Mouse (Mus musculus) hindbrain, embryonic 14.5 days (tissue): ENCODE results near the gene Gpr162. TPM values are rescaled to one million over a fixed set of nuclear protein-coding genes. Genes with fewer than 3 reads are reported as not detected.

Experiments used
- ATAC-seq: fragments of 200-750 bp; cut with Nextera tagmentation; 2 replicates; pipeline ENCODE4 v1.8.0; 2017; ENCODE audit warnings: moderate number of reproducible peaks, mild to moderate bottlenecking, moderate TSS enrichment, moderate library complexity; ENCODE audit not compliant: low FRiP score
- DNase-seq: peaks from one replicate; pipeline ENCODE4 v3.0.0-alpha.2; 2015; ENCODE audit warnings: low spot score
- H3K27ac ChIP-seq: fragments of 300-500 bp; sonication (generic); 2 replicates; pipeline ENCODE4 v1.5.1; 2014; ENCODE audit warnings: mild to moderate bottlenecking, moderate library complexity
- H3K27me3 ChIP-seq: fragments of 300-500 bp; sonication (generic); 2 replicates; pipeline ENCODE4 v1.6.1; 2014; ENCODE audit warnings: mild to moderate bottlenecking, low read length, mixed read lengths; ENCODE audit not compliant: control insufficient read depth, insufficient read depth
- H3K36me3 ChIP-seq: fragments of 300-500 bp; sonication (generic); replicated peaks from 2 replicates; pipeline ENCODE4 v1.6.1; 2014; ENCODE audit not compliant: control insufficient read depth, insufficient read depth
- H3K4me1 ChIP-seq: fragments of 300-500 bp; sonication (generic); replicated peaks from 2 replicates; pipeline ENCODE4 v1.6.1; 2014; ENCODE audit warnings: antibody characterized with exemption, low read length, mixed read lengths; ENCODE audit not compliant: control insufficient read depth, insufficient read depth
- H3K4me2 ChIP-seq: fragments of 300-500 bp; sonication (generic); replicated peaks from 2 replicates; pipeline ENCODE4 v1.6.1; 2014; ENCODE audit warnings: mild to moderate bottlenecking, moderate library complexity
- H3K4me3 ChIP-seq: fragments of 300-500 bp; sonication (generic); replicated peaks from 2 replicates; pipeline ENCODE4 v1.5.1; 2014; ENCODE audit warnings: mild to moderate bottlenecking, low read length
- H3K9ac ChIP-seq: fragments of 300-500 bp; sonication (generic); 2 replicates; pipeline ENCODE4 v1.6.1; 2014
- H3K9me3 ChIP-seq: fragments of 300-500 bp; sonication (generic); 2 replicates; pipeline ENCODE4 v1.6.1; 2016; ENCODE audit warnings: low read length; ENCODE audit not compliant: control insufficient read depth
- WGBS: fragments of 180-500 bp; shearing (Covaris S2); extraction: QIAGEN DNeasy Blood & Tissue Kit; methylation state at CpG from one replicate; pipeline ENCODE4 v1.1.7; 2014; 5-methylcytosine and 5-hydroxymethylcytosine counted together
- polyA plus RNA-seq: library from polyadenylated mRNA; unstranded; fragments of >200 nt; fragmentation: Nextera tagmentation; extraction: Ambion mirVana; gene quantifications from 2 replicates; pipeline ENCODE4 v1.2.1, GENCODE M21; 2014

Gpr162 gene
- polyA plus RNA-seq, 1 experiment from 2014 or later = 16.6 TPM

DNA sequence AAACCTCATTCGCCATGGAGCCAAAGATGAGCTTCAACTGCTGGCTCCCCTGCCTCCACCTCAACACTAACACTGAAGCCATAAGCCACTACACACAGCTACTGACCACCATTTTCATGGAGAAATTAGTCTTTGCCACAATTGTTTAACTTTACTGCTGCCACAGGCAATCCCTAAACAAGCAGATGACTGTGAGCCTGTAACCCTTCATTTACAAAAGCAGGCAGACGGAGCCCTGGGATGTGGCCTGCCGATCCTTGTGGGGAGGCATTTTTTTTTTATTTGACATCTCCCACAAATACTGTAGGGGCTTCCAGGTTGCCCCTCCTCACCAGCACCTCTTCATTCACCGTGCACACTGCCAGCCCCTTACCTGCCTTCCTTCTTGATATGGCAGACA lies 47.2 kb downstream of the Gpr162 start:
- Histone ChIP-seq H3K27ac (no peak overlapping the region), H3K27me3 (no peaks in the 10 kb centered on the region), H3K9ac (no peak overlapping the region), H3K9me3 (no peaks in the 10 kb centered on the region), H3K4me2 (no peak overlapping the region), H3K4me3 (no peak overlapping the region), H3K36me3 (peaks cover 74% of the 10 kb centered on the region), H3K4me1 (peaks cover 20% of the 10 kb centered on the region)
- no peak for DNase-seq
- WGBS = 93% methylated on average over 4 of the region's 4 CpGs
- no peak for ATAC-seq

DNA sequence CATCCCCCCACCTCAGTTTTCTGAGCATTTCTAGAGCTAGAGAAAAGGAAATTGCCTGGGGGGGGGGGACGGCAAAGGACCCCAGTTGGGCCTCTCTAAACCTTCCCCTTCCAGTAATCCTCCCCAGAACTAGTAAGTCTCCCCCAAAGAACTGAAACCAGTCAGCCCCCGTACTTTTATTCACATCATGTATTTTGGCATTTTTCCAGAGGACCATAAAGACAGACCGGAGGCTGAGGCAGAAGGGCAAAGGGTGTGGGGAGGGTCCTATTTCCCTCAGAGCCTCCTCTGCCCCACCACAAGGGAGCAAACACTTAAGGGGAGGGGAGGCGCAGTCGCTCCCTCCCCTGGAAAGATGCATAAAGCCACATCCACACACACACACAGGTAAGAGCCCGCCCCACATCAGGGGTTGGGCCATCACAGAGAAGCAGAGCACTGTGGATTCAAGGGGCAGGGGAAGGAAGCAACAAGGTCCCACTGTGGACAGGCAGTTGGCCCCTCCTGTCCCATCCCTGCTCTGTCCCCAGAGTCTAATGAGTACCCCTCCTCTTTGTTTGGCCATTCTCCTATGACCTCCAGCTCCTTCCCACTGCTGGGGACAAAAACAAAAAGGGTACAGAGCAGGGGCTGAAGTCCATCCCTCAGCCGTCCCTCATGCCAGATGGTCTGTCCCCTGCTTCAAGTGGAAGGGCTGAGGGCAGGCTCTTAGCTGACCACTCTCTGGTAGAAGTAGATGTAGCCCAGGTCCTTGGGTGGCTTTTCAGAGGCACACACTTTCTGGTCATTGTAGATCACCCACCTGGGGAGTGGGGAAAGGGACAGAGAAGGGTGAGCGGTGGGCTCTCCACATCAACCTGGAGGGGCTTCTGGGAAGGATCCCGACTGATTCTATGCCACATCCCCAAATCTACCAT lies 48.7 kb downstream of the Gpr162 start:
- 68% methylated on average over 9 of the region's 9 CpGs for WGBS
- Histone ChIP-seq H3K9me3 (no peaks in the 10 kb centered on the region), H3K27me3 (no peaks in the 10 kb centered on the region), H3K27ac (no peak overlapping the region), H3K4me2 (no peak overlapping the region), H3K9ac (no peak overlapping the region), H3K4me3 (no peak overlapping the region), H3K4me1 (peaks cover 20% of the 10 kb centered on the region), H3K36me3 (peaks cover 71% of the 10 kb centered on the region)
- ATAC-seq (no peak), DNase-seq (no peak)

DNA sequence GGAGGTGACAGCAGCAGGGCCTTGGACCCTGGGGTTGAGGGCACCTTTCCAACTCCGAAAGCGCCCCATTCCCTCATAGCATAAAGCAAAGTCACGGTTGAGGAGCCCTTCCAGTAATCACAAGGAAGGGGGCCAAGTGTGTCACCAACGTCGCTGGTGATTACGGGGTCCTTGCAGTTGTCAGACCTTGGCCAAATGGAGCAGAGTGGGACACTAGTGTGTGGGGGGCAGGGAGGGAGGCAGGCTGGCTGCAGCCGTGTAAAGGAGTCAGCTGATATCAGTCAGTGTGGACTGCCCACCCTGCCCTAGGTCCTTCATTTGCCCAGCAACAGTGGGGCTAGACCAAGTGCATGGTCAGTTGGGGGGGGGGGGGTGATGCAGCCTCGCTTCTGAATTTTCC lies 49.3 kb downstream of the Gpr162 start:
- DNase-seq = no peak
- peak overlapping the region; percentile 48 for H3K4me3 ChIP-seq
- 47% methylated on average over 8 of the region's 8 CpGs for WGBS
- no peaks in the 10 kb centered on the region for H3K9me3 ChIP-seq
- 0 out of 2 replicates have a peak overlapping the region, but pooled peaks have one; percentile 77 for H3K27ac ChIP-seq
- peaks cover 25% of the 10 kb centered on the region for H3K4me1 ChIP-seq
- no peaks in the 10 kb centered on the region for H3K27me3 ChIP-seq
- H3K36me3 ChIP-seq = peaks cover 66% of the 10 kb centered on the region
- peak overlapping the region; percentile 87 for H3K4me2 ChIP-seq
- peak overlapping the region; percentile 80; the same call in 1 of the 2 replicates for H3K9ac ChIP-seq
- peak; percentile 35 for ATAC-seq

DNA sequence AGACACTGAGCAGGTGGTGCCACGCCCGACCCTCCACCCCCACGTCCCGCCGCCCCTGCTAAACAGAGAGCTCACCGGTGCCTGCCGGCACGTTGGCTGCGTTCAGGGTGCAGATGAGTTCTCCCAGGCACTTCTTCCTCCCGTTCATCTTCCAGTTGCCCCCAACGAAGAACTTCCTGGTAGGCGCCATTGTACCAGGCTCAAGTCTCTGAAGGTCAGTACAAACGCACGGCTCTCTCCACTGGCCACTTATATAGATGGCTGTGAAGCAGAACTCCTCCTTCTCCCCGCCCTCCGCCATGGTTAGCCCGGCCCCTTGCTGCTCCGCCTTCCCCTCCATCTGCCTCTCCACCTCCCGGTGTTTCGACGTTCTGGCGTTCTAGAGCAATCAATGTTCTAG lies 49.9 kb downstream of the Gpr162 start, which contains the start of gene Tpi1:
Gene Tpi1 (minus strand): TSS at position 364 of the 400 bp plus-strand sequence.
- Histone ChIP-seq H3K9ac (peak within 1 kb of the TSS; percentile 80), H3K27me3 (no peaks in the 10 kb centered on the region), H3K36me3 (peaks cover 61% of the 10 kb centered on the region), H3K27ac (peak within 1 kb of the TSS; percentile 77), H3K4me2 (peak within 1 kb of the TSS; percentile 87), H3K4me3 (peak within 1 kb of the TSS; percentile 48), H3K9me3 (no peaks in the 10 kb centered on the region), H3K4me1 (peaks cover 30% of the 10 kb centered on the region)
- ATAC-seq = peak; percentile 87
- peak; percentile 81 for DNase-seq
- WGBS = 0% methylated on average over 22 of the region's 22 CpGs

DNA sequence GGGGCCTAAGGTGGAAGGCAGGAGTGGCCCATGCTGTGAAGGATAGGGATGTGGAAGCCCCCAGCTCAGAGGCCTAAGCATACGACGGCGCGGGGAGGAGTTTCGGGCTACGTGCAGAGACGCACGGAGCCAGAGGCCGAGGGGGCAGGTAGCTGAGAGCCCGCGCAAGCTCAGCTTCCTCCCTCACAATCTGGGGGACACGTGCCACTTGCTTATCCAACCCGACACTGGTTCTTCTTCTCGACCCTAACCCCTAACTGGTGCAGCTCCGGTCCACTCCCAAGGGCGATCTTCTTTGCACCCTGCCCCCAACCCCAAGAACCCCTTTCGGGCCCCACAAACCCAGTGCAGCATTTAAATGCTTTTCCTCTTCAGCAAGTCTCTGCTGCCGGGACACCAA lies 50.3 kb downstream of the Gpr162 start:
- Histone ChIP-seq H3K4me1 (peaks cover 30% of the 10 kb centered on the region), H3K27me3 (no peaks in the 10 kb centered on the region), H3K4me3 (peak overlapping the region; percentile 48), H3K36me3 (peaks cover 56% of the 10 kb centered on the region), H3K27ac (peak overlapping the region; percentile 77), H3K9ac (peak overlapping the region; percentile 80), H3K9me3 (no peaks in the 10 kb centered on the region), H3K4me2 (peak overlapping the region; percentile 87)
- ATAC-seq = peak; percentile 67
- DNase-seq = peak; percentile 76
- 0% methylated on average over 18 of the region's 18 CpGs for WGBS

DNA sequence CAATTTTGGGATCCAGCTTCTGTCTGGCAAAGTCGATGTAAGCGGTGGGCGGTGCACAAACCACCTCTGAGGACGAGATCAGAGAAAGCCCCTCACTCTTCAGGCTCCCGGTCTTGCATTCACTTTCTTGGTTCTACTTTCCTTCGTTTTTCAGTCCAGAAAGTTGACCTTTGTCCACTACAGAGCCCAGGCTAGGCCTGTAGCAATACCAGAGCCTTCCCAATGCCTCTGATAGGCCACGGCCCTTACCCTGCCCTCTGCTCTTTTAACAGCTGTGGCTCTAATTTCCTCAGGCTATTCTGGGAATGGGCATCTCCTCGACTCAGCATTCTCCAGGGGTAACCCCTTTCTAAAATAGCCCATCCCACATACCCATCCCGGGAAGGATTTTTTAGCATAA lies 50.9 kb downstream of the Gpr162 start:
- no peaks in the 10 kb centered on the region for H3K27me3 ChIP-seq
- DNase-seq (no peak), ATAC-seq (no peak)
- H3K4me1 ChIP-seq = peaks cover 33% of the 10 kb centered on the region
- peak overlapping the region; percentile 48 for H3K4me3 ChIP-seq
- peaks cover 50% of the 10 kb centered on the region for H3K36me3 ChIP-seq
- no peaks in the 10 kb centered on the region for H3K9me3 ChIP-seq
- H3K9ac ChIP-seq = peak overlapping the region; percentile 80
- peak overlapping the region; percentile 77 for H3K27ac ChIP-seq
- 23% methylated on average over 9 of the region's 9 CpGs for WGBS
- H3K4me2 ChIP-seq = peak overlapping the region; percentile 87

DNA sequence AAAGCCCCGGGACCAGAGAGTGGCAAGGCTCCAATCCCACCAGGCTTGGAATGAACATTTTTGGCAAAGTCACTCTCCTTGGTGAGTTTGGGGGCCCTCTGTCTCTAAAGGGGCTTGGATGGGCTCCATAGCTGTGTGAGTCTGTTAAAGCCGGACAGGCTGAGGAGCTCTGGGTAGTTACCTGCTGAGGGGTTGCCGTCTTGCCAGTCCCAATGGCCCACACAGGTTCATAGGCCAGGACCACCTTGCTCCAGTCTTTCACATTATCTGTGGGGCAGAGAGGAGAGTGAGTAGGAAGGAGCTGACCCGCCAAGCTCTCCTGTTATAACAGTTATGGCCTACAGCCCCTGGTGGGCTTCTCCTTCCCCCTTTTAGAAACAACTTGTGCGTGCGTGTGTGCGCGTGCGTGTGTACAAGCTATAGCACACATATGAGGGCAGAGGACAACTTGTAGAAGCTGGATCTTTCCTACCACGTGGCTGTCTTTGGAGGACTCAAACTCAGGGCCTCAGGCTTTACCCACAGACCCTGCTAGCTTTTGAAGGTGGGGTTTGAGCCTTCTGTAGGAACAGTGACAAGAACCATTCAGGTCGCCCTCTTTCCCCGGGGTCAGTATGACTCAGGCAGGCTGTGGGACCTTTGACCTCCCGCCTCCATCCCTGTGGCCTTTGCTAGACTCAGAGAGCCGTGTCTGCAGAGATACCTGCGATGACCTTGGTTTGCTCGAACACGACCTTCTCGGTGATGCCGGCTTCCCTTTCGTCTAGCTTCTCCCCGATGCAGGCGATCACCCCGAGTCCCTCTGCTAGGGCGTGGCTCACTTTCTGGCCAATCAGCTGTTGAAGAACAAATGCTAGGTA lies 51.9 kb downstream of the Gpr162 start:
- Histone ChIP-seq H3K4me1 (peaks cover 33% of the 10 kb centered on the region), H3K4me3 (peak overlapping the region; percentile 48), H3K27ac (no peak overlapping the region), H3K9ac (no peak overlapping the region), H3K4me2 (peak overlapping the region; percentile 87), H3K9me3 (no peaks in the 10 kb centered on the region), H3K36me3 (peaks cover 40% of the 10 kb centered on the region), H3K27me3 (no peaks in the 10 kb centered on the region)
- ATAC-seq = no peak
- WGBS = 82% methylated on average over 24 of the region's 24 CpGs
- DNase-seq = no peak

DNA sequence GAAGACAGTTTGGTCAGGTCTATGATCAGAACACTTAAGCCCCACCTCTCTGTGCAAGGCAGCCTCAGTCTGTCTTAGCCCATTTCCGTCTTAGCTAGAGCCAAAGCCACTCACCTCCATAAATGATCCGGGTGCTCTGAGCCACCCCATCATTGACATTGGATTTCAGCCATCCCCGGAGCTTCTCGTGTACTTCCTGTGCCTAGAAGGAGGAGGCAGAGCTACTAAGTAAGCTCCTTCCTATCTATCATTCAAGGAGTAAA lies 52.4 kb downstream of the Gpr162 start:
- H3K4me2 ChIP-seq = no peak overlapping the region
- H3K4me1 ChIP-seq = peaks cover 38% of the 10 kb centered on the region

More for the DNA sequence above, 52.4 kb downstream of the Gpr162 start:
- Histone ChIP-seq H3K9ac (no peak overlapping the region), H3K27me3 (no peaks in the 10 kb centered on the region), H3K9me3 (no peaks in the 10 kb centered on the region), H3K4me3 (no peak overlapping the region), H3K36me3 (peaks cover 35% of the 10 kb centered on the region), H3K27ac (no peak overlapping the region)
- ATAC-seq = no peak
- DNase-seq = no peak
- WGBS = 83% methylated on average over 4 of the region's 4 CpGs
